Mouse (Mus musculus) thymus, postnatal 14 days (tissue): ENCODE measurements at regions not wholly inside any gene's neighbourhood (a gene's known extent, or its start where the extent isn't known, plus 50 kb on each side); places are given as distances from the start of the nearest gene placed in this dataset.

ENCODE experiments used
- DNase-seq: peaks from one replicate; pipeline ENCODE4 v3.0.0; 2021

DNA sequence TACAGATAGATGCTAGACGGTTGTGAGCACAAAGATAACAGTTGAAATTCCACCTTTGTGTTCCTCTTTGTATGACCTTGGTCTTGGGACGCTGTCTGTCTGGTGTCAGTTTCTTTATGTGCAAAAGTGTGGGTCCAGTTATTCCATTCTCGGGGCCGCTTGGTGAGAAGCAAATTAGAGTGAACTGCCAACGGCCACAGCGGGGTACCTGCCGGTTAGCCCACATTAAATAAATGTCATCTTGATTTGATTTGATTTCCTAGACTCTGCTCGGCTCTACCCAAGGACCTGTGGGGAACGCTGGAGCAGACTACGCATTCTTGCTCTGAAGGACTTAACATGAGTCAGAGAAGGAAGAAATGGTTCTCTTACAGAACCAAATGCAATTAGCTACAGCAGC, 155.0 kb upstream of the Igsf21 start:
- DNase-seq: no peak

DNA sequence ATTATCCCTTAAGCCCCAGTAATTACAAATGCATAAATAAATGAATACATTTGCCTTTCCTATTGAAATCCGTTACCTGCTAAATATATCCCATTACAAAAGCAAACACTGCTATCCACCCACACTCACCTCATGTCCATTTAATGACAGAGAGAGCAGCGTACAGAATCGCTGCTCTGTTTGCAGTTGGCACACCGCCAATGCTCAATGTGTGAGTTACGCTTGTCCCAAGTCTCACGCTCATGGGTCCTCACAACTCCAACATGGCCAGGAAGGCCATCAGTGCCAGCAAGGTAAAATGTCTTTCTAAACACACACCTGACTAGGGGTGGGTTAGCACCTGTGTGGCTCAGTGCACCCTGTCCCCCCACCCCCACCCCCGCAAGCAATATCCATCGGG, 150.0 kb upstream of the Igsf21 start:
- no peak for DNase-seq

DNA sequence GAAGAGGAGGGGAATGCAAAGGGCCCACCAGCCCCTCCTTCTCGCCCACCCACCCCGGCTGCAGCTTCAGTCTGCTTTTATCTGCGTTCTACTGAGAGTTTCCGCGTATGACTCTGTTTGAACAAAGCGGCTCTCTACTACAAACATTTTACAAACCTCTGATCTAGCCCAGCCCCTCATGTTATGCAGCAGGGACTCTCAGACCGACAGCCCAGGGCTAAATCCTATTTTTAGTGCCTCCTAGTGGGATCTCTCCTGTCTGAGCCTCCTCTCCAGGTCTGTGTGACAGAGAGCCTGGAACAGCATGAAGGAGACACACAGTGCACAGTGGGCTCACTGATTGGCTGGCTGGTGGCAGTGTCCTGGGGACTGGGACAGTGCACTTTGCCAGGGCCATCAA, 145.7 kb upstream of the Igsf21 start:
- DNase-seq: no peak

DNA sequence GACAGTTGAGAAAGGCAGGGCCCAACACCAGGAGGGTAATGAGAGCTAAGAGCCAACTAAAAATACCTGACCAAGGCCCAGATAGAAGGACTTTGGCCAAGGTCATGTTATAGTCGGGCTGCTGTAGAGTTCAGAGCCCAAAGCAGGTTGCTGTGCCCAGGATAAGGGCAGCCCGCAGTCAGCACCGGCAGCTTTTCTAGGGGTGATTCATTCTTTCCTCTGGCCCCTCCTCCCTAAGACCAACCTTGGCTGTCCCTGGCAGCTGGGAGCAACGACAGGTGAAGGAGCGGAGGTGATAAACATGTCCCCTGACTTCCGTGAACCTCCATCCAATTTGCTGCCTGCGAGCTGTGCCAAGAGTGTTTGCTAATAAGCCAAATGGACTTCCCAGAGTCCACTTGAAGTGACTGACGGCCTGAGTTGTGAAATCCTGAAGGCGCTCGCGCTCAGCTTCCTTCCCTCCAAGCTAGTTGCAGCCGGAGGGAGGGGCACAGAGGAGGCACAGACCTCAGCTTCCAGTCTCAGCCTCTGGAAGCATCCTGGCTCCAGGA, 144.2 kb upstream of the Igsf21 start:
- DNase-seq: no peak

DNA sequence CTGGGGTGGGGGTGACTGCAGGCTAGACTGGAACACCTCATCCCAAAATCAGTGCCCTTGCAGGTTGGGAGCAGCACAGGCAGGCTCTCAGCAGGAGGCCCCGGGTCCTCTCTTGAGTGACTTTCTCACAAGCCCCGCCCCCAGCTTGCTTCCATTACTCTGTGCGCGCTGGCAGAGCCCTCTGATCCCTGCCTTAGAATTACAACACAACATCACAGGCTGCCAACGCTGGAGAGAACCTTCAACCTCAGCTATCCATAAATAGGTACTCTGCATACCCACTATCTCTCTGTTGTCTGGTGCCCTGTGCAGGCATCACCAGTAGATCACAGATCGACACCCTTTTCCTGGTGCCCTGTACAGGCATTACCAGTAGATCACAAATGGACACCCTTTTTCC, 139.1 kb upstream of the Igsf21 start:
- DNase-seq: no peak

DNA sequence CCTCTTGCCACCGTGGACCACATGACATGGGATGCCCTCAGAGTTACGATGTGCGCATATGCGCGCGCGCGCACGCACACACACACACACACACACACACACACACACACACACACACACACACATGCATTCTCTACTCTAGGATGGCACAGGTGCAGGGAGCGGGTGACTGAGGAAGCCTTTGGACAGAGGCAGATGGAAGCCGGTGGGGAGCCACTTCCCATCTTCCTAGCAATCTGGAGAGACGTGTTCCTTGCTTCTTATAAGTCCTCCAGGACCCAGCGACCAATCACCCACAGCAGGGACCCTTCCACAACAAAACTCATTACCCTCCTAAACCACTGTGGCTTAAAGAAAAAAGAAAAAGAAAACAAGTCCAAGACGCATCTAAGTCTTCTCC, 138.6 kb upstream of the Igsf21 start:
- no peak for DNase-seq

DNA sequence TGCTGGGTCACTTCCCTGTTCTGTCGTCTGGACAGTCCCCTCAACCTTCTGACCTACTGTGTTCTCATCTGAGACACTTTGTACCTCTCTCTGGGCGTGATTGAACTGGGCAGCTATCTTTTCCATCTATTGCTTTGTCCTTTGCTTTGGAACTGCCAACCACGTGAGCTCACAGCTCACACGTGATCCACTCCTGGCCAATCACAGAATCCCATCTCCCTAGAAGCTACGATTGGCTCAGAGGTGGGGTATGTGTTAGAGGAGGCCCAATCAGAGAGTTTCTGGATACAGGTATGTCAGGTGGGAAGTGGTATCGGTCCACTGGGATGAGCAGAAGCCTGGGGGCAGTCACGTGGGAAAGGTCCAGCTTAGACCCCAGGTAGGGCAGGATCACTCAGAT, 137.0 kb upstream of the Igsf21 start:
- DNase-seq: no peak

DNA sequence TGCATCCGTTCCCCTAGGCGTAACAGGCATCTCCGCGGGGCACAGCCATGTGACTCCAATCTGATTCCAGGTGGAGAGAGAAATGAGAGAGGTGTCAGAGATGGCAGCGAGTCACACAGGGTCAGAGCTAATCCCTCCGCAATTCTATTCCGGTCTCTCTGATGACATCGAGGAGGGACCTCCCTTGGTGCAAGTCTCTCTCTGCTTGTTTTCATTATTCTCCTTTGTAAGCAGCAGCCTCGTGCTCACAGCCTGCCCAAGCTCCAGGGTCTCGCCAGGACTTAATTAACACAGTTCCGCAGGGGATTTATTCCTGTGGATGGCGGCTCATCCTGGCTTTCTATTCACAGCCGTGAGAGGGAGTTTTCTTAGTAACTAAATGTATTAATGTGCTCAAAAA, 134.1 kb upstream of the Igsf21 start:
- no peak for DNase-seq

DNA sequence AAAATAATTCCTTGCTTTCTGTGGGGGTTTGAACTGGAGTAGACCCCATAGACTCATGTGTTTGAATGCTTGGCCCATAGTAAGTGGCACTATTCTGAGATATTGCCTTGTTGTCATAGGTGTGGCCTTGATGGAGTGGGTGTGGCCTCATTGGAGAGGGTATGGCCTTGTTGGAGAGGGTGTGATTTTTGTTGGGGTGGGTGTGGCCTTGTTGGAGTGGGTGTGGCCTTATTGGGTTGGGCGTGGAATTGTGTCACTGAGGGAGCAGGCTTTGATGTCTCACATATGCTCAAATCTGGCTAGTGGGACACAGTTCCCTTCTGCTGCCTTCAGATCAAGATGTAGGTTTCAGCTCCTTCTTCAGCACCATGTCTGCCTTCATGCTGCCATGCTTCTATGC, 131.4 kb upstream of the Igsf21 start:
- DNase-seq: no peak

DNA sequence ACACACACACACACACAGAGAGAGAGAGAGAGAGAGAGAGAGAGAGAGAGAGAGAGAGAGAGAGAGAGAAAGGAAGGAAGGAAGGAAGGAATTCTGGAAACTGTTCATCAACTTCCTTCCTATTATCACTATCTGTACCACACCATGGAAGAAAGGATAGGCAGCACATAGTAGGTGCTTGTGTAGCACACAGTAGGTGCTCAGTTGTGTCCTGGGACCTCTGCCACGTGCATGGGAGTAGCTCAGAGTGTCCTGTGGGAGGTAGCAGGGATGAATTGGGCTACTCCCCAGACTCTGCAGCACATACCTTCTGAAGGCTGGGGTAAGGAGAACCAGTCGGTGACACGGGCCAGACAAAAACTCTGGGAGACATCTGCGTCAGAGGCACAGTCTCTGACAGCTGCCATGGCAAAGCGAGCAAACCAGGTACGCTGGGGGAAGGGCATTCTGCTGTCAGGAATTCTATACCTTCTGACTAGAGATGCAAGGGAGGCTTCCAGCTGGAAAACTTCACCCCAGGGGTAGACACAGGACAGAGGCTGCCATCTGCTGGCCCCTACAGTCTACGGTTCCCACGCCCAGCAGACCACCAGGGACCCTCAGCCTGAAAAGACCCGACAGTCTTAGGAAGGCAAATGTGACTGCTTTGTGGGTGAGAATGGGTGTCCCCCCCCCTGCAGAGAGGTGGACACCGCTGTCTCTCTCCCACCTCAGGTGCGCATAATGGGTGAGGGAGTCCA, 126.2 kb upstream of the Igsf21 start:
- DNase-seq: no peak

DNA sequence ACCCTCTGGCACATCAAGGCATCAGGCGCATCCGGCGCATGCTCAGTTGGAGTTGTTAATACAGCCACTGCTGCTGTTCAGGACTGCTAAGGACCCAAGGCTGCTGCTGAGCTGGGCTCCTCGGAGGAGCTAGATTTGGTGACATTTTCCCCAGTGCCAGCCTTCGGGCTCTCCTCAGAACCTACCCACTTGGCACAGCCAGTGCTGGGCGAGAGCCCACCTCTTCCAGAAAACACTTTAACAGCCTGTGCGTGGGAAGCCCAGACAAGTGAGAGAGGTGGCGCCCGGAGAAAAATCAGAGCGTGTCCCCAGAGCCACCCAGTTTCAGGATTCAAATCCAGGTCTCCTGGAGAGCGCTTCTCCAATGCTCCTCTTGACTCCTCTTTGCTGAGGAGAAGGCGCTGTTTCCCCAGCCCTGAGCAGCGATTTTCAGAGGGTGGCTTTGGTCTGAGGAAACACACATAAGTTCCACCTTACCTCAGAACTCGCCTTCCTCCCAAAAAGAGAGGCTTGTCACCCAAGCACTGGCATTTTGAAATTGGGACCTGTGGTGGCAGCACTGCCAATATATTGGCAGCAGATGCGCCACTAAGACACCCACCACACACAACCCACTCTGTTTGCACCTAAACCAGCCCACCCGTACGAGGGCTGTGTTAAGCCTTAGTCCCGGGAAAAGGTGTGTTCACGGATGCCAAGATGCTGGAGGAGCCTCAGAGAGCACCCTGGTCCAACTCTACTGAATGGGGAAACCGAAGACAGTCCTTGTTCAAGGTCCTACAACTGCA, 125.0 kb upstream of the Igsf21 start:
- DNase-seq: no peak

DNA sequence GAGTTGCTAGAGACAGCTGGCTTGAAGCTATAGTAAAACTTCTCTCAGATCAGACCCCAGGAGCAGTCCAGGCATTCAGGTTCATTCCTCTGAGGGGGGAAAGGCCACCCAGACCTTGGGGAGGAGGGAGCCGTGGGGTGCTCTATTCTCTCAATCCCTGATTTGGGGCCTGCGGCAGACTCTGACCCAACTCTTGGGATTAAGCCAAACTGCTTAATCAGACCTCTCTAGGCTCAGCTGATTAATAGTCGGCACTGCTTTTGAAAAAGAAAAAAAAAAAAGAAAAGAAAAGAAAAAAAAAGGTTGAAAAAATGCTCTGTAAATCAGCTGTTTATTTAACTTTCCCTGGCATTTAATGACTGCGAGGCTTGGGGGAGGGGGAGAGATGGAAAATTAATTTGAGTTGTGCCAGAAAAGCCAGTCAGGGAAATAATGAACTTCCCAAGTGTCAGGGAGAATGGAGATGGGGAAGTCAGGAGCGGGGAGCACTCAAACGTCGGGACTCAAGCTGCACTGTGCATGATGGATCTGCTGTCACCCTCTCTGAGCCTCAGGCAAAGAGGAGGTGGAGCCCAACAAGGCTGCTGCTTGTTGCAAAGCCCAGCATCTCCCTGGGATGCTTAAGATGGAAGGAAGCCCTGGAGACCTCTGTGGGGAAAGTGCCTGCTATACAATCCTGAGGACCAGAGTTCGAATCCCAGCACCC, 120.5 kb upstream of the Igsf21 start:
- DNase-seq: no peak

DNA sequence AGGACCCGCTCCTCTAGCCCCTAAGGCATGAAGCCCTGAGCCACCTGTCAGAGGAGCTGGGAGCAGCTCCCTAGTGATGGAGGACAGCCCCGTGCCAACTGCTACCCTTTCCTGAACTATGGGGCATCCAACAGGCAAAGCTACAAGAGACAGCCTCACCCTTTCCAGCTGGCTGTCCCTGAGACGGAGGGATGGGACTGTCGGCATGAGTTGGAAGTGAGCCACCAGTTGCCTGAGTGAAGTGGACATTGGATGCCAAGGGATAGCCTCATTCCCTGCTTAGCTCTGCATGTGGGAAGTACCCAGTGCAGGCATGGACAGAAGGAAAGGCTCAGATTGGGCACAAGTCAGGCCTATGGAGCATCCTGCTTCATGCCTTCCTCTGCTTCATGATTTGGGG, 112.3 kb upstream of the Igsf21 start:
- no peak for DNase-seq

DNA sequence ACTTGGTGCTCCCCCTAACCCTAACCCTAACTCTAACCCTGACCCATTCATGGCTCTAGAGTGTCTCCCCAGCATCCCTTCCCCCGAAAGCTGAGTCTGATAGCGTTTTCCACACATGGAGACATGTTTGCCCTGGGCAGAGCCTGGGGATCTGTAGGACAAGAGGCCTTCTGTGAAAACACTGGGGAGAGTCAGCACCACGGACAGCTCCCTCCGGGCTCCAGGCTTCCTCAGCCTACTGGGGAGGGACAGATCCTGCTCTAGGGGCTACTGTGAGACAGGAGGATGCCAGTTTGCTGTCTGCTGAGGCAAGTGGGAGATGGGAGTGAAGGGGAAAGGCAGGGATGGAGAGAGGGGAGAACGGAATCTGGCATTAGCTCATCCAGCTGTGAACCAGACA, 111.5 kb upstream of the Igsf21 start:
- peak; percentile 64 for DNase-seq

DNA sequence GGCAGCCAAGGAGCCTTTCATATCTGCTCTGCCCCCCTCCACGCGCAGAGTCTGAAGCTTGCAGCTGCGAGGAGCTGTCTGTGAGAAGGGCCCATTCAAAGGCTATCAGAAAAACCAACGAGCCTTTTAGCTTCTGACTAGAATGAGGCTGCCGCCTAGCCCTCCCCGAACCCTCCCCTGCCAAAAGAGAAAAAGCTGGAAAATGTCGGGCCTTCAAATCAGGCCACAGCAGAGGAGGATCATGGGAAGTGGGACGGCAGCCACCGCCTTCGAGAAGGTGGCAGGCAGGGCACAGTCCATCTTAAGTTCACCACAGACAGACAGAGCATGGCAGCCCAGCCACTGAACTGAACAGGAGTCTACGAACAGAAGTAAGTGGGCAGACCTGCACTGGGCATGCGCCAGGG, 108.6 kb upstream of the Igsf21 start:
- no peak for DNase-seq

DNA sequence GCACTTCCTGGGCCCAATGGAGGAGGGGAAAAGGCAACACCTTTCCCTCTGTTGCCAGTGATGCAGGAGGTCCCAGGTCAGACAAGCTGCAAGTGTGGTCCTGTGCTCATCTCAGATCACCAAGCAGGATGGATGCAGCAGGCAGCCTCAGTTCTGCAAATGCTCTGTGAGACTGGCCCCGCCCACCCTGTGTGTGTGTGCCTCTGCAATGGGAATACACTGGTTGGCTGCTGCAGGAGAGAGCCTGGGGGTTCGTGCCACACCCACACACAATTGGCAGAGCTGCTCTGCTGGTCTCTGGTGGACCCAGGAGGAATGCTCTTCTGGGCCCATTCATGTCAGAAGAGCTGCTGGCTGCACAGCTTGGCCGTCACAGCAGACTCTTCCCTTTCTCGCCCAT, 102.2 kb upstream of the Igsf21 start:
- DNase-seq: no peak

DNA sequence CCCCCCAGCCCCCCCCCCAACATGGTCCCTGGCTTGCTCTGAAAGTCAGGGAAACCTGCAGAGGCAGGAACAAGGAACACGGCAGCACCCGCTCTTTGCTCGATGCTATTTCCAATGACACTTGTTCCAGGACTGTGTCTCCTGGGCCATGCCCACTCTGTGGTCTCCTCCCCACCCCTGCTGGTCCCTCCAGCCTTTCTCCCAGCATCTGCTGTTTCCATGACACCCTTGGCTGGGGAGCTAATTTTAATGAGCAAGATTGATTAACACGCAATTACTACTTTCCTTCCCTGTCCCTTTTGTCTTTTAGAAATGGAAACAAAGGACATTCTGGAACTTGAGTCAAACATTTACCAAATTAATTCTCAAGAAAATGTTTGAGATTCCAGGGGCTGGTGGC, 83.6 kb upstream of the Igsf21 start:
- no peak for DNase-seq

DNA sequence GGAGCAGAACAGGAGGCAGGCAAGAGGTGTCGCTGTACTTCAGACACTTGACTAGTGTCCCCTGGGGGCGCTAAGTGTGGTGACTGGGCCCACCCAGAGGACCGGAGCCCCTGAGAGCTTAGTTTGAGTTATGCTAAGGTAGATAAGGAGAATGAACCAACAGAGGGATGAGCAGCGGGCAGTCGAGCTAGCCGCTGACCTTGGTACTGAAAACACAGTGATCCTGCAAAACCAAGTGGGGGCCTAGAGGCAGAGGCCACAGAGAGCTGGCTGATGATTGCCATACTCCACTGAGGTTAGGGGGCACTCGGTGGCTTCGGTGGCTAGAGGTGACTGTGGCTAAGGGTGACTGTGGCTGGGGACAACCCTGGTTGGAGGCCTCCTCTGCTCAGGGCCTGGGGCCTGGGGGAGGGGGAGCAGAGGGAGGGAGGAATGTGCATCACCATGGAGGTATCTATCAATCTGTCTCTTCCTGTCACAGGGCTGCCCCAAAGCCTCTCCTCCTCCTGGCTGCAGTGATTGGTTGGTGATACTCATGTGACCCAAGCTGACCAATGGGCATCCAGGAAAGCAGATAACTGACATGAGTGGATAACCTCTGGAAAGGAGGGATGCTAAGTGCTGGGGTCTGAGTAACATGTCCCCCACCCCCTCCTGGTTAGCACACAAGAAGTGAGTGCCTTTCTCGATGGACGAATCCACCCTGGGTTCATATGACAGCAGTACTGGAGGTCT, 80.3 kb upstream of the Igsf21 start:
- DNase-seq: no peak

DNA sequence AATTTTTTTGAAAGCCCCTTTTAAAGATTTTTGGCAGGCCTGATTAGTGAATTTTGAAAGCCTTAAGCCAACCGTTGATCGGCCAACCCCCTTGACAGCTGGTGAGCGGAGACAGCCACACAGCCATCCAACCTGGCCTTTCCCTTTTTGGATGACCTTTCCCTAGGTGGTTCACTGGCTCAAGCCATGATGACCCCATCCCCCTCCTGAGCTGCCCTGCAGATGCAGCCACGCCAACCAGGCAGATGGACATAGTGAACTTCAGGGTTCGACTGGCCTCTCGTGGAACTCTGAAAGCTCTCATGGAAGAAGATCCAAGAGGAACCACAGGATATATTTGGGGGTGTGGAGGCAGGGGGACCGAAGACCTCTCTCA, 79.1 kb upstream of the Igsf21 start:
- DNase-seq: no peak

DNA sequence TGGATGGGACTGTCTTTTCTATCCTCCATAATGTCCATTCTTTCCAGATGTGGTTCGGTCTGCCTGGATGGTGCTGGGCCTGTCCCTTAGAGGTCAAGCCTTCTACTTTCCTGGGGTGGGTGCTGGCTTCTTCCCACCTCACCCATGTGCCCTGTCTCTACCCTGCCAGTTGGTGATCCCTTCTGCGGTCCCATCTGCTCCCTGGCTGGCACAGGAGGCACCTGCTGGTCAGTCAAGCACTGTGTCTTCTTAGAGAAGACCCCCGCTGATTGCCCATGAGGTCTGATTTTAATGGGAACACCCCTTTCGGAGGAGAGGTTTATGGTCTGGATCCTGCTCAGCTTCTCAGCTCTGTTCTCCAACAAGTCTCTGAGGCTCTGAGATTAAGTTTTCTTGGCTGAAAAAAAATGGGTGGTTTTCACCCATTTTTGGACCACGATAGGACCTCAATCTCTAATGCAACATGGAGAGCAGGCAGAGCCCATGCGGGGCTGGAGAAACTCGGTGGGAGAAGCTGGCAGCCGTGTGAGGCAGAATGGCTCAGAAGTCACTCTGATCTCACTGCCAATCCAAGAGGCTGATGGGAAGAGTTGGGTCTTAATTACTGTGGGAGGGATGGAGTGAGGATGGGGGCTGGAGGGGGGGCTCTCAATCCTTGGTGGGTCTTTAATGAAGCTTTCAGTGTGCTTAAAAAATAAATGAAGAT, 78.5 kb upstream of the Igsf21 start:
- no peak for DNase-seq

DNA sequence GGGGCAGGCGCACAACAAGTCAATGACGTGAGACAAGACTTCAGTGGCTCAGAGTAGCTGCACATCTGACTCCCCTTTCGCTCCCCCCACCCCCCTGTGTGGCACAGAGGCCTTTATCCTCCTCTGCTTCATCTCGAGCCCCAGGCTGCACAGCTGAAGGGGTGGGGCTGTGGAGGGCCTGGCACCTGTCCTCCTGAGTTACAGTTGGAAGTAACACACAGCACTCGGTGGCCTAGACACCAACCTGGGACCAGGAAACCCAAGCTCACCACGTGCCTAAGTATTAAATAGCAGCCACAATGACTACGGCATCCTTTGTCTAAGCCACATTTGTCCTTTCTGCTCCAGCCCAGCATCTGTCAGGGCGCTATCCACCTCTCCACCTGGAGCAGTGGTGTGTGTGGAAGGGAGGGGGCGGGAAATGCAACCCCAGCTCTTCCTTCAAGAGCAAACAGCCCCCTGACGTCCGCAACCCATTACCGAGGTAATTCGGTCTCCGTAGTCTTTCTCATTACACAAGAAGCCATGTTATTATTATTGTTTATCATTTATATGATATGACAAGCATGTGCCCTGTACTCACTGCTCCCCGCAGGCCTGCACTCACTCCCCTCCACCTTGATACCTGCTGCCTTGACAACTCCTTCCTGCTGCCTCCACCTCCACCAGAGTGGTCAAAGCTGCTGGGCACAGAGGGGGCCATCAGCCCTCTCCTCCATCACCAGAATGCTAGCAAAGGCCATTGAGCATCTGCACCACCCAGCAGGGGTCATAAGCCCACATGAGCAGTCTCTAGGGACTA, 73.7 kb upstream of the Igsf21 start:
- no peak for DNase-seq

DNA sequence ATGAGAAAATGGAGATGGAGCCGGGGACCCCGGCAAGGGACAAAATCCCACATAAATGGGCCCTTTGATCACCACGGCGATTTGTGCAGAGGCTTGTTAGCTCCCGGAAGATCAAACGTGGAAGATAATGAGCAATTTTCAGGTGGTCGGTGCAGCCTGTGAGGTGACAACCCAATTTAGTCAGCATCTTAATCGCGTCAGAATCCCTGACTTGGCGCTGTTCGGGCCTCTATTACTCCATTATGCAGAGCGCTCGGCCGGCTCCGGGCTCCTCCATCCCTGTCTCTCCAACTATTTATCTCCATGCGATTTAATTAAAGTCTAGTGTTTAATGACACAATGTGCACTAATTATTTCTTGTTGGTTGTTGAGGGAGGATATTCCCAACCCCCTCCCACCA, 66.1 kb upstream of the Igsf21 start:
- no peak for DNase-seq
